Mouse (Mus musculus): ENCODE measurements at regions not wholly inside any gene's neighbourhood (a gene's known extent, or its start where the extent isn't known, plus 50 kb on each side); places are given as distances from the start of the nearest gene placed in this dataset.

- no peak for DNase-seq
Measured at GRCm38 (mm10) chr16:77444647-77445046, 157.2 kb downstream of the Gm11146 start.

DNA sequence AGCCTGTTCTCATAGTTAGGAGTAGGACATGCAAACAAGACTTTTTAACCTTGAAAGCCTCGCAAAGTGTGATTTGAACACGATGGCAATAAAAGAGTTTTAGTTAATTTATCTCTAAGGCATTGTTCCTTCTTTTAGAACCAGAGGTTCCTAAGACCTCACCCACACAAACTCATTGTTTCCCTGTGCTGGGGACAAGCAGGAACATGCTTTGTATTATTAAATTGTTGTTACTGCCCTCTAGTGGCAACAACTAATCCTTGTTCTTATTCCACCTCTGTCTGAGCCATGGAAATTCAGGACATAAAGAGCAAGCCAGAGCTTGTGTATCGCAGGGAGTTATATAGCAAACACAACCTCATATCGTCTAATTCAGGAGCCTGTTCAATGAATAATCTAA is 157.9 kb downstream of the Gm11146 start:
- peak; percentile 35 for DNase-seq

- no peak for DNase-seq
Measured at GRCm38 (mm10) chr16:77443318-77443717, 158.6 kb downstream of the Gm11146 start.

DNA sequence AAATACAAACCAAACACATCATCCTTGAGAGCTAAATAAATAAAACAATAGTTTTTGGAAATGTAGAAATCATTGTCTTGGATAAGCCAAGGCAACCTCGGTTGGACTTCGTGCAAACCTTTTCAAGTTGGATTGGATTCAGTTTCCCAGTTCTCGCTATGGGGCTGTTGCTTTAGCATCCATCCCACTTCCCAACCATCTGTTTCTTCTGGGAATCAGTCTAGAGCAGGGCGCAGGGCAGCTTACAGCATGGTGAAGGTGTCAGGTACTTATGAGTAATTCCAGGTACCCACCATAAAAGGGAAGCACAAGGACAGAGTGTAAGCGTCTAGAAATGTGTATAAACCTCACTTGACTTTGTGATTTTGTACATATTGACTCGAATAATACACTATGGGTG is 159.0 kb downstream of the Gm11146 start:
- DNase-seq: no peak

- no peak for DNase-seq
Measured at GRCm38 (mm10) chr16:77431345-77431744, 170.5 kb downstream of the Gm11146 start.

DNA sequence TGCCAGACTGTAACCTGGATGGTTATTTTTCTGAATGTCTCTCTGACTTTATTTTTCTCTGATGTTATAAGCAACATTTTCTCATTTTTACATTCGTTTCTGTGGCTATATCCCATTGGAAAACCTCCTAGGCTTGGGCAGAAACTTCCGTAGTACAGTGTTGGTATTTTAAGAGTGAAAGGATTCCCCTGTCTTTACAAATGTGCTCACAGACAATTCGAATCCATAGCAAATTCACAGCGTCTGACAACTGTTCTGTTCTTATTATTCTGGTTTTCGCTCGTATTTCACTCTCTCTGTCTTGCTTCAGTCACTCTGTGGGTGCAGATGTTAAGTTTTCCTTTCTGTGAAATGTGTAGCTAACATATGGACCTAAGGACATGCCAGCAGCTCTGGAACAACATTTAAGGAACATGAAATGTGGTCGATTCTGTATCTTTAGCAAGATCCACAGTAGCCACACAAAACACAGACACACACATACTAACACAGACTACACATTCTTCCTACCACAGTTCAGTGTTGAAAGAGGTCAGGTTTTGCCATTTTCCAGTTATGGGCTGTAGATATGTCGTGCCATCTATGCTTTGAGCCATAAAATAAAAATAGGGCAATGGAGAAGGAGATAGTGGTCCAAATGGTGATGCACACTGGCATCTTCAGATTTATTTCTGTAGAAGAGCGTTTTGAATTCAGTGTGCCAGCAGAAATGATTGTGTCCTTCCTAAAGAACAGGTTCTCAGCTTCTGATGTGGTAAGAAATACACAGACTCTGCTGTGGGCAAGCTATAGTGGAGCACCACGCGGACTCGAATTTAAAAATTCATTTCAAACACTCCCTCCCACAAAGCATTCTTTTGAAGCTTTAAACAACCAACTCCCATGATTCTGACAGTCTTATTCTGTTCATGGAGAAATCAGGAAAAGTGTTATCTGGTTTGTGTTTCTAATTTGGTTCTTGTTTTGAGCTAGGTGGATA is 179.2 kb downstream of the Gm11146 start:
- no peak for DNase-seq

DNA sequence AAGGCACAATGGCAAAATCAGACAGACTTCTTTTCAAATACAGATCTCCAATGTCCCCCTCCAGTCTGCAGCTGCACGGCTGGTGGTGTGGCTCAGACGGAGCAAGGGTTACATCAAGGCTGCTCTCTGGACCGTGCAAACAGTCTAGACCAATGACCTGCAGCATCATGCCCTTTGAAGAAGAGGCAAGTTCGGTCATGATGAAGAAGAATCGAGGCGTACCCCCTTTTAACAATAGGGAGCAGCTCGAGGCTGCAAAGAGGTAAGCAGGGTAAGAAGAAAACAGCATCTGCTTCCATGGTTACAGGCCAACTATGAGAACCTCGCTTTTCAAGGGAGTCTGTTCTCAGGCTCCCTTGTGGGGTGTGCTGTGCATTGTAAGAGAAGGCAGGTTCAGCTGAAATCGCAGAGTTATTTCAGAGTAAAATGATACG is 180.3 kb downstream of the Gm11146 start:
- no peak for DNase-seq

DNA sequence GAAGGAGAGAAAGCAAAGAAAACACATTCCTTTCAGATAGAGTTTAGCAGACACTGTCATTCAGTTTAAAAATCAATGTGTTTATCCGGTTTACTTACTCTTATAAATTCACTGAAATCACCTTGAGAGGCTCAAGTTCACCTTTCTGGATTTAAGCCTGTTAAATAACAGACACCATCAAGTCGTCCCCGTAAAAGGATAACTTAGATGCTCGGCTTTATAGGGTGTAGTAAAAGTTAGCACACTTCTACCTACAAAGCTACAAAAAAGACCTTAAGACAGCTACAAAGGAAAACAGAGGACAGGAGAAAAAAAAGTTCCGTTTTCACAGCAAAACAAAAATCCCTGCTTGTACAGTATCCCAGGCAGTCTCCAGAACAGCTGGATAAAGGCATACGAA is 180.9 kb downstream of the Gm11146 start:
- no peak for DNase-seq

- DNase-seq: no peak
Measured at GRCm38 (mm10) chr16:77420136-77420860, 181.6 kb downstream of the Gm11146 start.

- no peak for DNase-seq
Measured at GRCm38 (mm10) chr16:77419116-77419735, 182.7 kb downstream of the Gm11146 start.

GRCm38 (mm10) chr16:77418486-77418885 is 183.4 kb downstream of the Gm11146 start:
- no peak for DNase-seq

- no peak for DNase-seq
Measured at GRCm38 (mm10) chr16:77417791-77418190, 184.1 kb downstream of the Gm11146 start.

- no peak for DNase-seq
Measured at GRCm38 (mm10) chr16:77414562-77414961, 187.3 kb downstream of the Gm11146 start.

DNA sequence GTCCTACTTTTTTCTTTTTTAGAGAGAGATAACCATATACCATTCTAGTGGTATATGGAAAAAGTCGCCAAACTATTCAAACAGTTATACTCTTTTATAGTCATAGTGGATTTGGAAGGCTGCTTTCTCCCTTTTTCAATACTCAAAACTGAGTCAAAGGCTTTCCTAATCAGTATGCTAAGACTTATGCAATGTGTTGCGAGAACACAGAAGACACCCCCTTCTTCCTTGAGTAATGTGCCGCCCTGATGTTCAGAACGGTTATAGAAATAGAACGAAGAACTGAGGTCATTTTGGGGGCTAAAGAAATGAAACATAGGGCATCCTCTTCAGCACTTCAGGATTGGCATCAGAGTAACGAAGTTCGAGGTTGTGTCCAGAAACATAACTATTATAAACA is 192.7 kb downstream of the Gm11146 start:
- no peak for DNase-seq

- DNase-seq: no peak
Measured at GRCm38 (mm10) chr16:77406999-77407398, 194.9 kb downstream of the Gm11146 start.

GRCm38 (mm10) chr16:77405859-77406258 is 196.0 kb downstream of the Gm11146 start:
- no peak for DNase-seq

GRCm38 (mm10) chr16:77405181-77405818 is 196.6 kb downstream of the Gm11146 start:
- DNase-seq: no peak

- DNase-seq: no peak
Measured at GRCm38 (mm10) chr16:77402711-77403280, 199.1 kb downstream of the Gm11146 start.

- DNase-seq: no peak
Measured at GRCm38 (mm10) chr16:77401185-77401943, 200.5 kb downstream of the Gm11146 start.

DNA sequence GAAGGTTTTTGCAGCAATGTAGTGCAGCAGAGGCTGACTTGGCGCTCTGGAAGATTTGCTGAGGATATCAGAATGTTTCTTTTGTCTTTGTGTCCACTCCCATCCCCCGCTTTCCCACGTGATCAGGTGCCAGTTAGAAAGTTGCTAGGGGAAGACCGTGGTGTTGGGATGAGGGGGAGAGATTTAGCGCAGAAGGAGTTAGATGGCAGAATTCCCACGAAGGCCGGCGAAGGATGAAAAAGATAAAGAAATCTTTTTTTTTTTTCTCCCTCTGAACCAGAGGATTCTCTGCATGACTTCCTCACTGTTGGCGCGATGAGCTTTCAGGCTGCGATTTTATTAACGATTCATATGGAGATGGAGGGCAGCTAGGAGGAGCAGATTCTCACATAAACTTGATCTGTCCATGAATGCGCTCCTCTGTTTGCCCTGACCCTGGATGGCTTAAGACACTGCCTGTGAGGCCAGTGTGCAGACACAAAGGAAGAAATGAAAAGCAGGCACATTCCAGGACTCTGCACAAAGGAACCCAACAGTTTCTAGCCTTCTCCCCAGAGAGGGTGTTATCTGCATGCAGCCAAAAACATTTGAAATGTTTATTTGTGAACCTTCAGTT is 201.5 kb downstream of the Gm11146 start:
- peak; percentile 31 for DNase-seq

- DNase-seq: no peak
Measured at GRCm38 (mm10) chr16:77399846-77400275, 202.0 kb downstream of the Gm11146 start.

Measured in lung, postnatal 14 days (tissue).